Mouse (Mus musculus) kidney, postnatal 36 days (tissue): ENCODE results near the gene Ccl9.
A peak's percentile ranks its signal among the peaks of the same experiment; 100 is the strongest.

Experiments used
- DNase-seq, 2 experiments: peaks; one replicate each; pipeline ENCODE4 v3.0.0; 2021 to 2022; ENCODE audit warnings: mixed read lengths in 2 of 2

The Ccl9 gene

DNA sequence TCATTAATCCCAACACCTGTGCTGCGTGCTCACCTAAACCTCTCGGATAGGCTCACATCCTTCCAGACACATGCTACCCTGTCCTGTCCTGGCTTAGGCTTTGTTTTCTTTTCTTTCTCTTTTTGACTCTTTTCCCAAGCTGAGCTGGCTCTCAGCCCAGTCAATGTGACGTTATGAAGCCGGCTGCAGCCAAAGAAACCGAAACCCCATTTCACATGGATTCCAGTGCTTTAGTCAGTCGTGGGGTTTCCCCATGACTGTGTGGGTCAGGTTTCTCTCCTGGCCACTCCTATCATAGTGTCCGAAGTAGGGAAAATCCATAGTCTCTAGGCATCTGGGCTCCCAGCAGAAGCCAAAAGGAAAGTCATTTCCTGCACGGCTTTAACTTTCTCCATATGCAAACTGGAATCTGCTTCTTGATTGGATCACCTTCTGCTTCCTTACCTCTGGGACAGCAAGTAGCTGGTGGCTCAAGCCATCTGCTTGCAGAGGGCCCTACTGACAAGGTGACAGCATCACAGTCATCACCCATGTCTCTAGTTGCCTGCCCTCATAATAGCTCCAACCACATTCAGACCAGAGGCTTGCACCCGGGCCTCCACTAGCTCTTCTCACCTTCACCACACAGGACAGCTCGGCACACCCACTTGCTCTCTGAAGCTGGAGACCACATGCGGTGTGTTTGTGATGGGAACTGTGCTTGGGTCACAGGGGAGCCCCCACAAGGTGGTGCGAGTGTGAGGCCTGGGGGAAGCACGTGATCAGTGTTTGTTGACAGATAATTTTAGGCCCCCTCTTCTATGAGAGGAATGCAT lies 43.6 kb downstream of the Ccl9 start:
- DNase-seq, result peak; percentile 82 to 89

DNA sequence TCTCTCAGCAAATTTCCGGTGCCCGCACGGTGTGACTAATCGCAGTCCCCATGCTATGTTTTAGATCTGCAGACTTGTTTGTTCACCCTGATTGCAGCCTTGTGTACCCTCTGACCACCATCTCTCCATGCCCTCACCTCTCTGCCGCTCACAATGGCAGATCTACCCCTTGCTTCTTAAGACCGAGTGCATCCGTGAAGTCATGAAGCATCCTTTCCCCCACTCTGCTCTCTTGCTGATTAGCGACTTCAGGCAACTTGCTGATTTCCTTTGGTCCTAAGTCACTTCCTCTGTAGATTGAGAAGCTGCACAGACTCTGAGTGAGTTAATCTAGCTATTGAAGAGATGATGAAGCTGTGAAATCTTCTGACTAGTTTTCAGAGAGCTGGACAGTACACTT lies 44.3 kb downstream of the Ccl9 start:
- no peak for DNase-seq

DNA sequence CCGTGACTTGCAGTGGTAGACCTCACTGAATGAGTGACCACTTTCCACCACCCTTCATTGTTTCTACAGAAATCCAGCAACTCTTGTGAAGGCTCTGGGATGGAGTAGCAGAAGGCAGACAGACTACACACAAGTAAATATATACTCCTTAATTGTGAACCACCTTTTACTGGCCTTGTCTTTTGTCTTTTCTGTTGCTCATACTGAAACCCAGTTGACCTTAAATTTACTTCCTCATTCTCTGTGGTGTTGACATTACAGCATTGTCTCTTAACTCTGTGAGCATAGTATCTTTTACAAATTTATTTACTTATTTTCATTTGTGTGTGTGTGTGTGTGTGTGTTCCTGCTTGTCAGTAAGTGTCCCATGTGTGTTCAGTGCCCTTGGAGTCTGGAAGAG lies 45.2 kb downstream of the Ccl9 start:
- DNase-seq, result no peak

DNA sequence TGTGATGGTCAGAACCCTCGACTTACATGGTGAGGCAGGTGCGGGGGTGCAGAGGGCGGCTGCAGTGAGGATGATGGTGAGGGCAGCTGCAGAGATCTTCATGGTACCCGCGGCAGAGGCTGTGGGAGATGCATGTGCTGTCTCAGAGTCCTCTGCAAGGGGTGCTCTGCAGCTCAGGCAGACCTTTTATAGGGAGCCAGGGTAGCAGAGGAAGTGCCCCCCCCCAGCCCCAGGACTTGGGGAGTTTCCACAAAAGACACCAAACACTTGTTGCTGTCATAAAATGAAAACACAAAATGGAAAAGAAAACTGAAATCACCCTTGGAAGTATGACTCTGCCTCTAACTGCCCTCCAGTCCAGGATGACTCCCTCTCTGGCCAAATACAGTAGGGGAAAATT lies 48.1 kb downstream of the Ccl9 start, which contains the start of gene Ccl5:
Gene Ccl5 (minus strand): TSS at position 159 of the 400 bp plus-strand sequence.
- no peak for DNase-seq

DNA sequence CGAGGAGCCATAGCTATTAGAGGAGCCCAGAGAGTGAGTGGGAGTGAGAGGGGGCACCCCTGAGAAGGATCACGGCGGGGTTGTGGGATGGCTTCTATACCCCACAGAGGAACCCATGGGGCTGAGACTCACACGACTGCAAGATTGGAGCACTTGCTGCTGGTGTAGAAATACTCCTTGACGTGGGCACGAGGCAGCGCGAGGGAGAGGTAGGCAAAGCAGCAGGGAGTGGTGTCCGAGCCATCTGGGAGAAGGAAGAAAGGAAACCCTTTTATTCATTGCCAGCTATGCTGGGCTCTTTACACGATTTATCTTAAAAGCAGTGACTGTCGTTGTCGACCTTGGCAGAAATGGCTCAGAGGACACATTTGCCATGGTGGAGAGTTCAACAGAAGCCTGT lies 49.4 kb downstream of the Ccl9 start:
- no peak for DNase-seq
